Comparison of ENCODE assay signal across 29 mouse cellular contexts in genomic region chr1:91049296-91049695, GRCm38 (mm10). TPM values are rescaled to one million over a fixed set of nuclear protein-coding genes. Genes with fewer than 3 reads are reported as not detected.
DNase-seq lines count a peak whose midpoint lies in the region; ATAC-seq and TF ChIP-seq lines count a peak whose summit lies in the region.
"Had no signal": no experiment of that assay in that cellular context is flagged by ENCODE, and none has a peak within 500 bp of the region (broad histone marks: within the 10 kb centered on the region; RNA-seq: fewer than 3 reads in every experiment).

No protein-coding gene starts in this region.

- no peak for TF ChIP-seq EP300 in heart, postnatal 0 days (IDR thresholded peaks at IDR 0.05; ENCODE audit: low read depth)

- H3K4me2 ChIP-seq in heart, postnatal 0 days (ENCODE audit: low read depth, low read length) = no peak overlapping the region
- H3K4me2 ChIP-seq: embryonic facial prominence, embryonic 13.5 days; forebrain, embryonic 15.5 days; intestine, embryonic 15.5 days; limb, embryonic 15.5 days; liver, embryonic 13.5 days; lung, embryonic 14.5 days; midbrain, embryonic 11.5 days; neural tube, embryonic 13.5 days had no signal

- no peak overlapping the region for H3K4me3 ChIP-seq in heart, postnatal 0 days (ENCODE audit: low read depth, low read length)
- no peak overlapping the region for H3K4me3 ChIP-seq in heart, embryonic 10.5 days
- H3K4me3 ChIP-seq: embryonic facial prominence, embryonic 13.5 days; forebrain, embryonic 10.5 days; forebrain, embryonic 15.5 days; intestine, embryonic 15.5 days; limb, embryonic 10.5 days; limb, embryonic 15.5 days; liver, embryonic 13.5 days; neural tube, embryonic 13.5 days had no signal

- WGBS in heart, postnatal 0 days = 51% methylated on average over 6 of the region's 6 CpGs
- WGBS in heart, embryonic 10.5 days = 79% methylated on average over 6 of the region's 6 CpGs

- no peaks in the 10 kb centered on the region for H3K36me3 ChIP-seq in heart, postnatal 0 days (replicated peaks; ENCODE audit: control insufficient read depth, insufficient read depth, low read length)
- no peaks in the 10 kb centered on the region for H3K36me3 ChIP-seq in heart, embryonic 10.5 days
- H3K36me3 ChIP-seq: embryonic facial prominence, embryonic 13.5 days; forebrain, embryonic 10.5 days; forebrain, embryonic 15.5 days; intestine, embryonic 15.5 days; limb, embryonic 10.5 days; limb, embryonic 15.5 days; liver, embryonic 13.5 days; neural tube, embryonic 13.5 days had no signal

- peak overlapping the region; percentile 22; the same call in 1 of the 2 replicates for H3K27ac ChIP-seq in heart, postnatal 0 days (ENCODE audit: low read depth)
- H3K27ac ChIP-seq in heart, embryonic 10.5 days = no peak overlapping the region
- H3K27ac ChIP-seq: embryonic facial prominence, embryonic 13.5 days; forebrain, embryonic 10.5 days; forebrain, embryonic 15.5 days; intestine, embryonic 15.5 days; kidney, postnatal 0 days; limb, embryonic 10.5 days; limb, embryonic 15.5 days; liver, embryonic 13.5 days; neural tube, embryonic 13.5 days had no signal

- no peak for ATAC-seq in heart, postnatal 0 days (ENCODE audit: insufficient read depth, low read depth)
- no peak for ATAC-seq in frontal cortex, adult (ENCODE audit: low TSS enrichment)
- ATAC-seq: forebrain, embryonic 15.5 days; hindbrain, embryonic 16.5 days; intestine, embryonic 15.5 days; midbrain, embryonic 16.5 days; Patski had no signal

- no peak for TF ChIP-seq CTCF in heart, postnatal 0 days (IDR thresholded peaks at IDR 0.05; ENCODE audit: low read depth)

- no peaks in the 10 kb centered on the region for H3K9me3 ChIP-seq in heart, postnatal 0 days (replicated peaks; ENCODE audit: control insufficient read depth, low read length)
- H3K9me3 ChIP-seq in heart, embryonic 10.5 days = no peaks in the 10 kb centered on the region
- H3K9me3 ChIP-seq: embryonic facial prominence, embryonic 13.5 days; forebrain, embryonic 10.5 days; forebrain, embryonic 15.5 days; intestine, embryonic 15.5 days; limb, embryonic 10.5 days; limb, embryonic 15.5 days; liver, embryonic 13.5 days; neural tube, embryonic 13.5 days had no signal

- no peak overlapping the region for H3K9ac ChIP-seq in heart, postnatal 0 days (replicated peaks; ENCODE audit: low read depth, low read length)
- H3K9ac ChIP-seq: embryonic facial prominence, embryonic 13.5 days; forebrain, embryonic 15.5 days; intestine, embryonic 15.5 days; limb, embryonic 15.5 days; liver, embryonic 13.5 days; lung, embryonic 14.5 days; neural tube, embryonic 13.5 days had no signal

- peaks cover 26% of the 10 kb centered on the region for H3K4me1 ChIP-seq in heart, postnatal 0 days (ENCODE audit: control insufficient read depth, insufficient read depth)
- H3K4me1 ChIP-seq in heart, embryonic 10.5 days = peaks cover 68% of the 10 kb centered on the region

- H3K27me3 ChIP-seq in heart, postnatal 0 days (ENCODE audit: control insufficient read depth, insufficient read depth, low read length) = no peaks in the 10 kb centered on the region
- no peaks in the 10 kb centered on the region for H3K27me3 ChIP-seq in heart, embryonic 10.5 days (ENCODE audit: insufficient read depth, poor library complexity, severe bottlenecking)
- H3K27me3 ChIP-seq: CH12.LX; intestine, embryonic 15.5 days; limb, embryonic 15.5 days; Patski had no signal

- DNase-seq in heart, postnatal 0 days (ENCODE audit: low spot score) = no peak
- no peak for DNase-seq in heart, embryonic 10.5 days (ENCODE audit: low spot score)
- peak; percentile 54 for DNase-seq in retina, postnatal 1 day
- DNase-seq in retina, embryonic 14.5 days (ENCODE audit: low spot score) = no peak
- DNase-seq in induced T-regulatory cell, adult 2 months (ENCODE audit: low read depth) = peak; percentile 50
- DNase-seq in natural killer cell, adult 2 months (ENCODE audit: low spot score in 2 of 2) = peak; percentile 63 to 84
- DNase-seq in urinary bladder, postnatal 36 days (ENCODE audit: low spot score in 2 of 2) = no peak
- DNase-seq: adrenal gland, postnatal 14 days; cerebellum, adult 11-12 months; cerebellum, adult 9-11 months; kidney, adult 2 months; kidney, postnatal 4 days; liver, embryonic 13.5 days; lung, embryonic 14.5 days; right cerebral cortex, postnatal 14 days had no signal

RNA-seq across cellular contexts. Expression of gene Lrrfip1, which starts 50.8 kb away (rescaled TPM):
- total RNA-seq in heart, postnatal 0 days (2014; rRNA removed; ENCODE audit: low replicate concordance) = 120 and 135 TPM in 2 replicates
- polyA plus RNA-seq in heart, postnatal 0 days (2015; fragmentation: Nextera tagmentation; extraction: Ambion mirVana) = 140 and 168 TPM in 2 replicates
- 91.6 and 129 TPM in 2 replicates for polyA plus RNA-seq in heart, embryonic 10.5 days (2016; fragmentation: Nextera tagmentation; extraction: Ambion mirVana)

Comparison
In these comparisons a context has a peak if more than half of its experiments do, and no peak if none do; other contexts are left out.
1. DNase-seq: peak in retina, postnatal 1 day (single experiment), induced T-regulatory cell, adult 2 months (single experiment) and natural killer cell, adult 2 months (2 of 2); none in heart, postnatal 0 days (single experiment), heart, embryonic 10.5 days (single experiment), retina, embryonic 14.5 days (single experiment) and urinary bladder, postnatal 36 days (0 of 2).